ENCODE assay signal across 14 mouse cellular contexts in genomic region chr10:29344232-29344631, GRCm38 (mm10). TPM values are rescaled to one million over a fixed set of nuclear protein-coding genes. Genes with fewer than 3 reads are reported as not detected.
A peak's percentile ranks its signal among the peaks of the same experiment; 100 is the strongest.
DNase-seq lines count a peak whose midpoint lies in the region; ATAC-seq lines count a peak whose summit lies in the region.
"Had no signal": no experiment of that assay in that cellular context is flagged by ENCODE, and none has a peak within 500 bp of the region (broad histone marks: within the 10 kb centered on the region; RNA-seq: fewer than 3 reads in every experiment).

No protein-coding gene starts in this region.

- no peak for ATAC-seq in granulocyte monocyte progenitor cell, adult 5-6 weeks (replicated peaks; ENCODE audit: poor library complexity, severe bottlenecking)
- ATAC-seq: forebrain, embryonic 15.5 days had no signal

- DNase-seq in heart, adult 11 months = peak; percentile 50
- no peak for DNase-seq in heart, postnatal 10 days
- peak; percentile 23 for DNase-seq in right cerebral cortex, adult 18-20 months
- DNase-seq in right cerebral cortex, postnatal 36 days (ENCODE audit: low spot score in 2 of 2) = no peak
- DNase-seq in right cerebral cortex, postnatal 25 days = peak; percentile 21
- DNase-seq: adrenal gland, adult 2 months; adrenal gland, postnatal 25 days; cerebellum, adult 2 months; cerebellum, postnatal 10 days; embryo, embryonic 11 days; gastrocnemius, postnatal 10 days; heart, postnatal 36 days had no signal

- intact Hi-C loops in heart, postnatal 10 days (cut with DNase I) = no loop called here

RNA-seq across cellular contexts. Expression of gene Rnf146, which starts 18.0 kb away (rescaled TPM):
- 10 to 100 TPM; 53.4 to 62.0 TPM for total RNA-seq in heart, postnatal 10 days (2021)
- 19.1 and 26.0 TPM in 2 replicates for total RNA-seq in granulocyte monocyte progenitor cell, adult 5-6 weeks (2014; fragmentation: Nextera tagmentation)
- total RNA-seq in granulocyte monocyte progenitor cell, adult 5-6 weeks (2017) = 41.8 and 49.1 TPM in 2 replicates

RNA-seq across cellular contexts. Expression of gene Echdc1, which starts 31.3 kb away (rescaled TPM):
- total RNA-seq in heart, postnatal 10 days (2021) = 10 to 100 TPM; 27.9 to 32.3 TPM
- 12.2 and 13.2 TPM in 2 replicates for total RNA-seq in granulocyte monocyte progenitor cell, adult 5-6 weeks (2014; fragmentation: Nextera tagmentation)
- 20.0 and 33.0 TPM in 2 replicates for total RNA-seq in granulocyte monocyte progenitor cell, adult 5-6 weeks (2017)

Comparison
In these comparisons a context has a peak if more than half of its experiments do, and no peak if none do; other contexts are left out.
1. DNase-seq: peak in heart, adult 11 months (single experiment), right cerebral cortex, adult 18-20 months (single experiment) and right cerebral cortex, postnatal 25 days (single experiment); none in heart, postnatal 10 days (0 of 2) and right cerebral cortex, postnatal 36 days (0 of 2).